In the genomic region with DNA sequence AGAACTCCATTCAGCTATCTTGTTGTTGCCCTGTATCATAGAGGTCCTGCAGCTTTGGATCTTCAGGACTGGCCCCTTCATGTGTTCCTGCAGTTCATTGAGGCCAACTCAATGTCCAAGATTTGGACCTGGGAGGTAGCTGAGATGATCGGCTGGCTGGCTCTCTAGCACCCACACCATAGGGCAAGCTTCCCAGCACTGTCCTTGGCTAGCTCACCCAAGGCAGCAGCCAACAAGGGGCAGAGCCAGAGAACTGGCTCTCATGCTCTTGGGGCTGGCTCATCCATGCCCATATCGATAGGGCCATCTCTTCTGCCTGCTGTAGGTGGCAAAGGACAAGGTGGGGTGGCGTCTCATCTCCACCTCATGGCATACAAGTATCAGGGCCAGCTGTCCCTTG, we compare ENCODE assay signal across 14 mouse cellular contexts. TPM values are rescaled to one million over a fixed set of nuclear protein-coding genes. Genes with fewer than 3 reads are reported as not detected.
A peak's percentile ranks its signal among the peaks of the same experiment; 100 is the strongest.
DNase-seq lines count a peak whose midpoint lies in the region; ATAC-seq lines count a peak whose summit lies in the region.
"Had no signal": no experiment of that assay in that cellular context is flagged by ENCODE, and none has a peak within 500 bp of the region (broad histone marks: within the 10 kb centered on the region; RNA-seq: fewer than 3 reads in every experiment).

No protein-coding gene starts in this region.

- intact Hi-C loops in gastrocnemius, postnatal 36 days (cut with DNase I), result no loop called here

- DNase-seq in cerebellum, adult 11 months, result no peak
- peak; percentile 19 to 31 for DNase-seq in layer of hippocampus, postnatal 10 days (ENCODE audit: low spot score in 2 of 2)
- no peak for DNase-seq in layer of hippocampus, adult 9-10 months (ENCODE audit: low spot score)
- DNase-seq in cerebellum, postnatal 10 days, result peak; percentile 34 to 43
- DNase-seq in gastrocnemius, postnatal 36 days, result peak; percentile 12 to 35
- DNase-seq in spleen, postnatal 36 days (ENCODE audit: low spot score in 2 of 2), result no peak
- DNase-seq in lung, postnatal 4 days, result no peak
- DNase-seq: kidney, adult 18-20 months; kidney, postnatal 36 days; lung, adult 2 months had no signal

- peak; percentile 74 for ATAC-seq in cerebellum, adult (ENCODE audit: insufficient number of reproducible peaks, low FRiP score, low TSS enrichment)
- ATAC-seq: forebrain, embryonic 16.5 days; hindbrain, embryonic 16.5 days; midbrain, embryonic 15.5 days had no signal

RNA-seq across cellular contexts. Expression of gene Rps6, which starts 11.8 kb away (rescaled TPM):
- total RNA-seq in layer of hippocampus, postnatal 10 days (2021), result 100 to 1,000 TPM; 434 to 447 TPM
- total RNA-seq in gastrocnemius, postnatal 36 days (2021), result 100 to 1,000 TPM; 326 to 382 TPM

RNA-seq across cellular contexts. Expression of gene Acer2, which starts 28.8 kb away (rescaled TPM):
- 1 to 10 TPM; 2.5 to 3.0 TPM for total RNA-seq in layer of hippocampus, postnatal 10 days (2021)
- 1 to 10 TPM; 2.0 to 2.4 TPM for total RNA-seq in gastrocnemius, postnatal 36 days (2021)

Comparison
In these comparisons a context has a peak if more than half of its experiments do, and no peak if none do; other contexts are left out.
1. DNase-seq: peak in layer of hippocampus, postnatal 10 days (2 of 2), cerebellum, postnatal 10 days (2 of 2) and gastrocnemius, postnatal 36 days (2 of 2); none in cerebellum, adult 11 months (single experiment), layer of hippocampus, adult 9-10 months (single experiment), spleen, postnatal 36 days (0 of 2) and lung, postnatal 4 days (0 of 2).